Mouse (Mus musculus): ENCODE measurements around the gene Dcbld1.

The Dcbld1 gene

DNA sequence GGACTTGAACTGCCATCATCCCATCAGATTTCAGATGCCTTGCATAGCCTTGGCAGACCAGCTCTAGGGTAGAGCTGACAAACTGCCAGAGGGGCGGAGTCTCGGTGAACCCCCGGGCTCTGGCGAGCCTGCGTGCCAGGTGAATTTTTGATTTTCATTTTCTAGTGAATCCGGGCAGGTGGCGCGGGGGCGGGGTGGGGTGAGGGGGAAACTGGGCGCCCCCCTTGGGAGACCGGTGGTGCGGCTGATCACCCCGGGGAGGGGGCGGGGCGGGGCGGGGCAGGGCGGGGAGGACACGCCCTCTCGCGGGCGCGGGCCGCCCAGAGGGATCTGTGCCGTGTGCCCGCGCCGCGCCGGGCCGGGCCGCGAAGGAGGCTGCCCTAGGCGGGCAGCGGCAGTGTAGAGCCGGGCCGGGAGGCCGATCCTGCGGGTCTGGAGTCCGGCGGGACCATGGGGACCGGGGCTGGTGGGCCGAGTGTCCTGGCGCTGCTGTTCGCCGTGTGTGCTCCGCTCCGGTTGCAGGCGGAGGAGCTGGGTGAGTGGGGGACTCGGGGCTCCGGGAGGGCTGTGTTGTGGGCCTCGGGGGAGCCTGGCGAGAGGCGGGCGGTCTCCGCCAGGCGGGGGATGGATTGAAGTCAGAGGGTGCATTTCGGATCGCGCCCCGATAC lies at the start of gene Dcbld1:
Gene Dcbld1, plus strand, starts transcription at position 319 of the 668 bp plus-strand sequence.
- DNase-seq (ENCODE audit: low read depth, low spot score) = peak; percentile 52

DNA sequence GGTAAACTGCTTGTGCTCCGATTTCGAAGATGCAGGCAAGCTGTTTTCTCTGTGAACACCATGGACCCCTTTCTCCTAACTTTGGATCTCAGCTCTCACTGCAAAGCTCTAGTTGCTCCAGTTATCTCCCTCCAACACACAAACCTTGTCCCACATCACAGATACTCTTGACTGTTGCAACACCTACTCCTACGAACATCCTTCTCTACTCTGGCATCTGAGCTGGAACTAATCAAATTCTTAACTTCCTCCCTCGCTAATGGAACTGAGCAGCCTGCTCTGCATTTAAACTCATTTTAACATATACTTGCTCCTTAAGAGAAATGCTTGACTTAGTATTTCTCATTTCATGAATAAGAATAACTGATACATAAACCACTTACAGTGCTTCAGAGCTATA lies 47.5 kb upstream of the Dcbld1 start:
- no peak for DNase-seq (ENCODE audit: low read depth, low spot score)

DNA sequence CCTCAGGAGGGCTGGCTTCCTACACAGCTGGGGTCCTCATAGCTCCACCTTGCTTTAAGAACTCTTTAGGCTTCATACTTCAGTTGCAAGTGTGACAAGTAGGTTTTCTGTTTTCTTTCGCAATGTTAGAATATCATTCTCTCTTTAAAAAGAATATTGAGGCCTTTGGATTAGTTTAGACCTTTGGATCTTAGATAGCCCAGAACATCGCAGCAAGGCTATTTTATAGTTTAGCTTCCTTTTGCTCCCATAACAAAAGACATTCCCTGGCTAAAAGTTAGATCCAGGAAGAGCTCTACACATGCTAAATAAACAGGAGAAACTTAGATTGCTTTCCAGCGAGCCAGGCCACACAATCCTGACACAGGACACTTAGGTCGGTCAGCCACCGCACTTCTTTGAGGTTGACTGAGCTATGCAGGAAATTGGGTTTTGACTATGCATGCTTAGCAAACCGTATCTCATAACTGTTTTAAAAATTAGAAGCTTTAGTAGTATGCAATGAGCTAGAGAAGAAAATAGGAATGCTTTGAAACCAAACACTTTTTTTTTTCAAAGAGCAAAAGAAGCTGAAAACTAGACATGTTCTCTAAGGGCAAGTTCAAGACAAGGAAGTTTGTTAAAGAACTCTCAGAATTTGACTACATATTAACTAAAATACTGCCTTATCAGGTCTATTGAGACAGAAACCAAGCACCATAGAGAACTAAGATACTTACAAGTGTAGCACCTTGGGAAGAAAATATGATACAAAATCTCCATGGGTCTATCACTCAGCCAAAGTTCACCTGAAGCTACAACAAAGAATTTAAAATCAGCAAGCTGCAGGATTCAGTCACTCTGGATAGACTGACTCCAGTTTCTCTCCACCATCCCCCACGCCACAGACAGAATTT lies 38.2 kb upstream of the Dcbld1 start, which contains the start of gene Ros1:
Gene Ros1, minus strand, starts transcription at position 288 of the 896 bp plus-strand sequence.
- DNase-seq (ENCODE audit: low read depth, low spot score) = no peak

DNA sequence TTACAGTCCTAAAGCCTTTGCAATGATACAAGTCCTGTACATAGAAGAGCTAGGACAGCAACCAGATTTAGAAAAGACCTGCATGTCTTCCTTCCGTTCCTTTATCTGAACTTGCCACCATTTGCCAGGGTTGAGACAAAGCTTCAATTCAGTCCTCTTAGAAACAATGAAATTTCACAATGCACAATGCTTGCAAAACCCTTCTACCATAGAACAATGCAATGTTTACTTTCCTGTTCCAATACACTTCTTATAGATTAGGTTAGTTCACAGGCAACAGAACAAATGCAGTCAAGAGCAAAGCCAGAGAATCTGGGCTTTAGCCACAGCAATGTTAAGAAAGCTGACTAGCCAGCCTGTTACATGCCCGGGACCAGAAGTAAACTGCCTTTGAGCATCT lies 29.4 kb upstream of the Dcbld1 start:
- no peak for DNase-seq (ENCODE audit: low read depth, low spot score)

DNA sequence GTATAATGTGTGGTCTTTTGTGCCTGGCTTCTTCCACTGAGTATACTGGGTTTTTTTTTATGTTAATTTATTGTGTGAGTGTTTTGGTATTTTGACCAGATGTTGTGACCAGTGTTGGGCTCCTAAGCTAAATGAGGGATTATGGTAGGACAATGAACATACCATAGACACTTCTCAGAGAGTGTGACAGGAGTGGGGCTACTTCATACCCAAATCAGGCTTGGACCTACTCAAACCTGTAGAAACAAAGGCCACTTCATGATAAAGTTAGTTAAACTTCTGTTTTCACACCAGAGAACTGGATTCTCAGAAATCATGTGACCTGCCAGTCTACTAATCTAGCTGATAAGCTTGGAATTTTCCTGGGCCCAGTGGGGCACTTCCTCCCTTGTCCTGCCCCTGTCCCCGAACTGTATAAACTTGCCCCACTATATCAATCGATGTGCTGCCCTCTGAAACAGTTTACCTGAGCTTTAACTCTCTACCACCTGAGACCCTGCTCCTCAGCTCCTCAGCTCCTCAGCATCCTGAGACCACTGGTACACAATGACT lies 18.1 kb upstream of the Dcbld1 start:
- DNase-seq (ENCODE audit: low read depth, low spot score) = no peak

DNA sequence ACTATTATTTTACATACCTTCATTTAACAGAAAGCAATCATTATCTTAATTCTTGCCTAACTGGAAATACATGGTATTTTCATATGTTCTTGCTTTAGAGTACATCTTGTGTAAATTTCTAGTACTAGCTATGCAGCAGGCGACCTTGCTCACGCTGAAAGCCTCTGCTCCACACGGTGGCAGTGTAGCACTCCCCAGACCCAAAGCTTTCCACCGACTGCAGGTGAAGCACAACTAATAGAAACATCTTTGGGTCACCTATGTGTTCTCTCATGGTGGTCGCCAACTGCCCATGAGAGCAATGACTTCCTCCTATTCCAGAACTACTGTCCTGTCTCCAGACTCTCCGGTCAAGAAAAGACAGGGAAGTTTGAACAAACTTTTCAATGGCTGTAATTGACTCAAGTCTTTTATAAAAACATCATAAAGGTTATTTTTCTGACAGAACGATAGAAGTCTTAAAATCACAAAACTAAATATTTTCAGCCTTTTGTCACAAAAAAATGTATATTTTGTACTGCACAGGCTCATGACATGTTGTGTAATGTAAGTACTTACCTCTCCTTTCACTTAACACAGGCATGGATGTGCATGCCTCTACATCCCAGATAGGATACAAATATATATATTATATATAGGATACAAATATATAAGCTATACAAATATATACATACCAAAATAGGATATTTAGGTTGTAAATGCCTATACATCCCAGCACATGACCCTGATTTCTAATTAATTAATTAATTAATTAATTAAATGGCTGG lies 16.4 kb upstream of the Dcbld1 start:
- DNase-seq (ENCODE audit: low read depth, low spot score) = peak; percentile 73

DNA sequence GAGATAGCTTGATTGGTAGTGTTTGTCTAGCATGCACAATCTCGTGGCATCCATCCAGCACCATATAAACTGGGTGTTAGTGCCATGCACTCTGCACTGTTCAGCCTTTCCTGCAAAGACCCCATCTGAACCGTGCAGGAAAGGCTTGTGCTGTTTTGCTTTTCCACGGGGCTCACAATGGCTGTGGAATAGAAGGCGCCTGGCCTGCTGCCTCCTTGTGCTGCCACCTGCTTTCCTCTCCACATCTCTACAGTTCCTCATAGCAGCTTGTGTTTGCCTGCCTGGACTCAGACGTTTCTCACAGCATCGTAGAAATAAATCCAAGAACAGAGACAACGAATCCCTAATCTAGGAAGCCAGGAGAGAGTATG lies 15.9 kb upstream of the Dcbld1 start:
- peak; percentile 15 for DNase-seq (ENCODE audit: low read depth, low spot score)

DNA sequence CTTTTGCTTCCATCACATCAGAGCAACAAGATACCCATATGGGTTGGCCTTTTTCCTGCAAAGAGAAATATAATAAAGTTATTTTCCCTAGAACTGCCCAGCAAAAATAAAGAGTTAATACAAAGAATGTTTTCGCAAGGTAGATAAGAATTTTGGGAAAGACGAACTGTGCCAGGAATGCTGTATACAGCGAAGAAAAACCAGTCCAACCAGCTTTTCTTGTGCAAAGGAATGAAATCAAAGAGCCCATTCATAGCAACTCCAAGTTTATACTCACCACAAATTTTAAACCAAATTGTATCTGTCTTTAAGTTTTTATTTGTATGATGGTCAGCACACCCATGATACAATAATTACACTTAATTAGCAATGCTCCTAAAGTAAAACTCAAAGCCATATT lies 13.8 kb upstream of the Dcbld1 start:
- DNase-seq (ENCODE audit: low read depth, low spot score) = no peak

DNA sequence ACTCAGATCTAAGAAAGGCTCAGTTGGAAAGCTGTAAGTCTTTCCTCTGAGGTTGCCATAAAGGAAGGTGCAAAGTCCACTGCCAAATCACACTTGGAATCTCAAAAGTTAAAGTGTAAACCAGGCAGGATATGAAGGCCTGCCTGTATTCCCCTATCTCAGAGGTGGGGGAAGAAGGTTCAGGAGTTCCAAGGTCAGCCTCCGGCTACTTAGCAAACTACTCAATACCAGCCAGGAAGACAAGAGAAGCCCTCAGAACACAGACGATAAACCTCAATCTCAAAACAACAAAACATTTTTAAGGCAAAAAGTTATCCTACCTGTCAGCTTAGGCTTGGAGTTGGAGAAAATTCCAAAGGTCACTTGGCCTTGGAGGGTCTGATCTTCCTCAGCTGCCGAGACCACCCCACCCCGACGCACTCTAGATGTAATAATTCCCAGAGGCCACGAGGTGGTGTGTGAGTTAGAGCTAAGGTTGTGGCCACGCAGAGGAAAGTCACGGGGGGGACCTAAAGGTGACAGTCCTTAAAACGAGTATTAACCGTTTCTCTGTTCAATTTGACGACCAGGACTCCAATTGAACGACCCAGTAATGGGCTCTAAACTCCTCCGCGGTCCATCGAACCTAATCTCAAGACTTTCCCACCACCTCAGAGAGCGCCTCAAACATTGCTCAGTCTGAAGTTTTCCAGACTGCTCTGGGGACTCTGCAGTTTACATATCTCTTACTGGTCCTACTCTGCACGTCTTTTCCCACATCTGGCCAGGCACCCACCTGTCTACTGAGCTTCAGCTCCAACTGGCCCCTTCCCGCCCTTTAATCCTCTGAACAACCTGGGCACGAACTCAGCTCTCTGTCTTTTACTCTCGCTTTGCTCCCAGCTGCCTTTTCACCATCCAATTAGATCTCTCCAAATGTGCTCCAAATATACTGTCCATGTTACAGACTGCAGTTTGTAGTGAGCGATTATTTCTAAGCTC lies 933 bp upstream of the Dcbld1 start:
- peak; percentile 69 for DNase-seq (ENCODE audit: low read depth, low spot score)

DNA sequence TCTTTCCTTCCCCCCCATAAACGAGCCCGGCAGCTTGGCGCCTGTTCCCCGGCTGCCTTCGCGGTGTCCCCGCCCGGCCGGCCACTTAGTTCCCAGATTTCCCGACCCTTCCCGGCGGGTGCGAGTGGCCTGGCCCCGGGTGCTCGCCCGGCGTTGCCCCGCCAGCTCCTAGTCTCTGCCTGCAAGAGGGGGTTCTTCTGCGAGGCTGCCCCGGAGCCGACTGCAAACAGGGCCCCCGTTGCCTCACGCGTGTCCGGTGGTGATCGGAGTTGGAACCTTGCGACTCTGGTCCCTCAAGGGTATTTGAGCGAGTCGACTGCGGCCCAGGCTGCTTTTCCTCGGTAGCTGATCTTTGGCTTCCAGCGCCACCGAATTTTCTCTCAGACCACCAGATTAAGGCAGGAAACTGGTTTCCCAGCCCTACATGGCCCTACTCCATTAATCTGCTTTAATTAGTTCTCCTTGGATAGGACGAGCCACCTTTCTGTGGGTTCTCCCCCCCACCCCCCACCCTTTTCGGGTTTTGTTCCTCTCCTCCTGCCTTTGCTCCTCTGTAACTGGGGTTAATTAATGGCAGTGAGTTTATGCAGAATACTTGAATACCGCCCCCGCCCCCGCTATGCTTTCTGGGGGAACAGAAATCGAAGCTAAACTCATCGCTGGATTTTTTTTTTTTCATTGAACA lies 692 bp downstream of the Dcbld1 start:
- peak; percentile 21 for DNase-seq (ENCODE audit: low read depth, low spot score)

DNA sequence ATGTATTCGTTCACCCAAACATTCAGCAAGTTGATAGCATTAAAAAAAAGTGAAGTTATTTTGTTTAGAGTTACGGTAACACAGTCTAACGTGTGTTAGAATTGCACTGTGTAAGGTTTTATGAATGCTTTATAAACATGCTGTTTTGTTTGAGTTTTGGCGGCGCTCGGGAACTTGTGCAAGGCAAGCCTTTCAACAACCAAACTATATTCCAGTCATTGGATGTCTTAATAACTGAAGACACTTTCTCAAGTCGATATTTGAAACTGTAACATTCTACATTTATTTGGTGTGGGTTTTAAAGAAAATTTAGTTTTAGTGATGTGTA lies 1.2 kb downstream of the Dcbld1 start:
- no peak for DNase-seq (ENCODE audit: low read depth, low spot score)

DNA sequence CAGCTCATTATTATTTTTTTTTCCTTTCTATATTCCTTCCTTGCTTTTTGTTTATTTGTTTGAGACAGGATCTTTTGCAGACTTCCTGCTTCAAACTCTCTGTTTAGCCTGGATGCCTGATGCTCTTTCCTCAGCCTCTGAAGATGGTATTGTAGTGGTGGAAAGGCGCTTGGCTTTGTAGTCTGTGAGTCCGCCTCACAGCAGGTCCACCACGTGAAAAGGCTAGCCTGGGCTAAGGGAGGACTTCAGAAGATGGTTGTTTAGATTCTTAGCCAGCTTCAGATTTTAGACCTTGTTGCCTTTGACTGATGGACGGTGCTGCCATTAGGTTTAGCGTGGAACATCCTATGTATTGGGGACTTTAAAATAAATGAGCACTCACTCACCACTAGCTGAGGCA lies 2.0 kb downstream of the Dcbld1 start:
- DNase-seq (ENCODE audit: low read depth, low spot score) = no peak

DNA sequence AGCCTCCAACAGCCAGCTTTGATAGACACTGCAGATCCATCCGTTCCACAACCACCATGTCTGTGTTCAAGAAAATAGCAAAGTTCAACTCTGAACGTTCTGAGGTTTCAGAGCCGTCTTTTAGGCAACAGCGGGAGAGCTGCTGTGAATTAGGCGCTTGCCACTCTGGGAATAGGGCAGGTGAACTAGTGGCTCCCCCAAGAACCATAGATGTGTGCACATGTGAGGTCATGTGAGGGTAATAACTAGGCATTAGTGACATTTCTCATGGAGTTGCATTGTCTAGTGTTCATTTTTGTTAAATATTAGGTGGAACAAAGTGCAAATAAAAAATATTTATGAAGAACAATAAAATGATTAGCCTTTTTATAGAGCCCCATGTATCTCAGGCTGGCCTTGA lies 8.6 kb downstream of the Dcbld1 start:
- DNase-seq (ENCODE audit: low read depth, low spot score) = no peak

DNA sequence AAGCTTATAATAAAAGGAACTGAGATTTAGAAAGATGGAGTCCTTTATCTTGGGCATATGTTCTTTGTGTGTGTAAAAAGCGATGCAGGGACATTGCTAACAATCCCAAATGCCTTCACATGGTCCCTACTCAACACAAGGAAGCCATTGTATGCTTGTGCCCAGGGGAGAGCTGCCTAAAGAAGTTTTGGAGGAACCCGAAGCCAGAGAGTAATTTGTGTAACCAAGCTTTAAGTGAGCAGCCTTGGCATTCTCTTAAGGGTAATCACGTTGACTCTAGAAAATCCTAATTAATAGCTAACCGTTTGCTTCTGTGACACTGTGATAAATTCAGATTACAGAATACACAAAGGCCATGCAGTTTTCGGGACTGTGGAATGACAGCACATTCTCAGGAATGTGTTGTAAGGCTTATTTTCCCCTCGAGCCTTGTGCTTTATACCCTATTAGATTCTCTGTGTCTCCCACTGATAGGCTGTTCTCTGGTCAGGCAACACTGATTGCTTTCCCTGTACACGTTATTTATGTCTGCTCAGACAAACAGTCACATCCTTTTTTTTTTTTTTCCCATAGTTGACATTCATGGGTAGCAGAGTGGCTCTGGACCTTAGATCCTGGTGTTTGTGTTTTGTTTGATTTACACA lies 9.4 kb downstream of the Dcbld1 start:
- DNase-seq (ENCODE audit: low read depth, low spot score) = no peak

DNA sequence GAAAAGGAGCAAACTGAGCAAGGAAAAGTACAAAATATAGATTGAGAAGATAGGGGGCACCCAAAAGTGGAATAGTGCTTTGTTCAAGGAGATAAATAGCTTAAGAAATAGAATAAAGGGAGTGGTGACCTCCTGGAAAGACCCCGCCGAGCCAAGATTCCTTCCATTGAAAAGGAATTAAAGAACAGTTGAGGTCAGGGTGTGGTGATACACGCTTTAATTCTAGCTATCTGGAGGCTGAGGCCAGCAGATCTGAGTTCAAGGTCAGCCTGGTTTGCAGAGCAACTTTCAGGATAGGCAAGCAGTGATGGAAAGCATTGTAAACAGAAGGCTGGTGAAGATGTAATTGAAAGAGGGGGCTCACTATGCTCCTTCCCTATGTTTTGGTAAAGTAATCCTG lies 12.8 kb downstream of the Dcbld1 start:
- DNase-seq (ENCODE audit: low read depth, low spot score) = peak; percentile 91

DNA sequence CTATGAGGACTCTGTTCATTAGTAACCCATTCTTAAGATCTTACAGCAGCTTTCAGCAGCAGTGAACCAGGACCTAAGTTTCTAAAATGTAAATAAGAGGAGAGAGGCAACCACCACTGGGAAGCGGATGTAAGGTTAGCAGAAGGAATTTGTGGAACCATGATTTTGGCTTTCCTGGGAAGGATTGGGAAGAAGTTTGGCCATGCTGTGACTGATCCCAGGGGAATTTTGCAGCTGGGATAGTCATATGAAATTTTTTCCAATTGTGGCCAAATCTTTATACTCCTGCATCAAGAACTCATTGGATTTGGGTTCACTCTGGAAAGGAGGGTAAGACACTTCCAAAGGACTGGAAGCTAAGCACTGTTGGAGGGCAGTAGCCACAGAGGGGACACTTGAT lies 18.8 kb downstream of the Dcbld1 start:
- no peak for DNase-seq (ENCODE audit: low read depth, low spot score)

DNA sequence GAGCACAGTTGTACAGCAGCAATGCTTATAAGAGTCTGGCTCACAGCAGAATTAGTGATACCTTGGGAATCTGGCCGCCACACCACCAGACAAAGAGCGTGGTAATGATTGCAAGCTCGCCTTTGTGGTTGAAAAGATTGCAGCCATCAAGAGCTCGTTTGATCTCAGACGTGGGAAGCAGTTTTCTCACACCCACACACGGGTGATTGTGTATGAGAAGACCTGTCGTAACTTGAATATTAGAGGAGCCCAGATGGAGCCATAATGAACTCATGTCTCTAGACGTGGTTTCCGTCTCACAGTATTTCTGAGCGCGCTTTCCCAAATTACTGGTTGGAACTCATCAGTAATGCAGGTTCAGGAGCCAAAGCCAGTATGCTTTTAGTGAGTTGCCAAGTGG lies 20.0 kb downstream of the Dcbld1 start:
- DNase-seq (ENCODE audit: low read depth, low spot score) = no peak

DNA sequence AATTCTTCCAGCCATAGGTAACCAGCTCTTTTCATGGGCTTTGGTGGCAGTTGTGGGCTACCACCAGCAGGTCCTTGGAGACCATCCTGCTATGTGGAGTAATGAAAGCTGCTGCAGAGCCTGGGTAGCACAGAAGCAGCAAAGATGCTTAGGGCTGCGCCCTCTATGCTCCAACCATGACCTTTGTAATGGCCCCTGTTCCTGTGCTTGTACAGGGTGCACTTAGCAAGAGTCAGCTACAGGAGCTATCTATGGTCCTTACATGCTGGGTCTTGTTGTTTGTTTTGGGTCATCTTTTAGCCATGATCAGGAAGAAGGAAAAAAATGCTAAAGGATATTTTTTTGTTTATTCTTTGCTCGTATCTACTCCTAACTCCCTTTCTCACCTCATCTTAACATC lies 24.3 kb downstream of the Dcbld1 start:
- DNase-seq (ENCODE audit: low read depth, low spot score) = peak; percentile 56

DNA sequence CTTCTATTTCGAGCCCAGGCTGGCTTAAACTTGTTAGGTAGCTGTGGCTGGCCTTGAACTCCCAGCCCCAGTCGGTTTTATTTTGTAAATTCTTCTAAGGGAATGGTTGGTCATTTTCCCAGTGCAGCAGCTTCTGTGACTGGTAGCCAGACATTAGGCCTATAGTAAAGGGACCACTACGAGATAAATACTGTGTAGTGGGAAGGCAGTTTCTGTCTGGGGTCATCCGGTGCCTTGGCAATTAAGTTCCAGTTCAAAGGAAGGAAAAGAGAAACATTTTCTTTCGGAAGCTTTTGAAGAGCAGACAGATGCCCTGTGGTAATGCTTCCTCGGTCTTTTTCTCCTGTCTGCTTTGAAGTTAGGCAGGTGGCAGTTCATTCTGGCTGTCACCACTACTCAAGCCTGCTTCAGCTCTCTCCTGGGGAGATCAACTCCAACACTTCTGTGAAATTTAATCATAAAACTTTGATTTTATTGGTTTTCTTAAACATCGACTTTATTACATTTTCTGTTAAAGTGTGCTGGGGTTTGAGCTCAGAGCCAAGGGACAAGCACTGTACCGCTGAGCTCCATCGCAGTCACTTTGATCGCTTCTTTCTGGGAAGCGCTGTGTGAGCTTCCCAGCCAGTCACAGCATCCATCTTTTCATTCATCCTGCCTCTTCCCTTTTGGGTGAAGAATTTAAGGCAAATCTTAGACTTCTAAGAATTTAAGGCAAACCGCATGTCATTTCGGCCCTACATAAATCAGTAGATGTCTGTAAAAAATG lies 24.9 kb downstream of the Dcbld1 start:
- no peak for DNase-seq (ENCODE audit: low read depth, low spot score)
